Mouse (Mus musculus) intestine, postnatal 0 days (tissue): ENCODE measurements around the gene Stk32c. TPM values are rescaled to one million over a fixed set of nuclear protein-coding genes. Genes with fewer than 3 reads are reported as not detected.

Experiments used
- ATAC-seq: fragments of 200-750 bp; cut with Nextera tagmentation; 2 replicates; pipeline ENCODE4 v1.8.0; 2017; ENCODE audit warnings: mild to moderate bottlenecking, moderate TSS enrichment, moderate library complexity
- H3K27ac ChIP-seq: fragments of 300-500 bp; sonication (generic); 2 replicates; pipeline ENCODE4 v1.5.1; 2014; ENCODE audit warnings: mild to moderate bottlenecking, low read depth, low read length, moderate library complexity
- H3K27me3 ChIP-seq: fragments of 300-500 bp; sonication (generic); replicated peaks from 2 replicates; pipeline ENCODE4 v1.6.1; 2014; ENCODE audit warnings: low read length, mixed read lengths; ENCODE audit not compliant: control insufficient read depth, insufficient read depth
- H3K36me3 ChIP-seq: fragments of 300-500 bp; sonication (generic); 2 replicates; pipeline ENCODE4 v1.6.1; 2014; ENCODE audit warnings: mild to moderate bottlenecking, moderate library complexity; ENCODE audit not compliant: control insufficient read depth, insufficient read depth
- H3K4me1 ChIP-seq: fragments of 300-500 bp; sonication (generic); replicated peaks from 2 replicates; pipeline ENCODE4 v1.6.1; 2014; ENCODE audit warnings: antibody characterized with exemption, low read length, mixed read lengths; ENCODE audit not compliant: control insufficient read depth, insufficient read depth
- H3K4me2 ChIP-seq: fragments of 300-500 bp; sonication (generic); replicated peaks from 2 replicates; pipeline ENCODE4 v1.6.1; 2014; ENCODE audit warnings: low read depth, mild to moderate bottlenecking, moderate library complexity
- H3K4me3 ChIP-seq: fragments of 300-500 bp; sonication (generic); 2 replicates; pipeline ENCODE4 v1.5.1; 2014; ENCODE audit warnings: low read depth, low read length
- H3K9ac ChIP-seq: fragments of 300-500 bp; sonication (generic); 2 replicates; pipeline ENCODE4 v1.6.1; 2014; ENCODE audit warnings: mild to moderate bottlenecking, low read depth, low read length
- H3K9me3 ChIP-seq: fragments of 300-500 bp; sonication (generic); 2 replicates; pipeline ENCODE4 v1.6.1; 2016; ENCODE audit warnings: mixed run types; ENCODE audit not compliant: control insufficient read depth
- CTCF ChIP-seq: sonication (generic); IDR thresholded peaks from 2 replicates; pipeline ENCODE4 v1.5.1; 2016; ENCODE audit warnings: low read depth, mild to moderate bottlenecking, control low read depth, antibody characterized with exemption, moderate library complexity
- WGBS: fragments of 180-500 bp; shearing (Covaris S2); extraction: QIAGEN DNeasy Blood & Tissue Kit; methylation state at CpG from one replicate; pipeline ENCODE4 v1.1.7; 2014; 5-methylcytosine and 5-hydroxymethylcytosine counted together
- polyA plus RNA-seq: library from polyadenylated mRNA; unstranded; fragments of >200 nt; fragmentation: Nextera tagmentation; extraction: Ambion mirVana; gene quantifications from 2 replicates; pipeline ENCODE4 v1.2.1, GENCODE M21; 2015

Stk32c gene
- polyA plus RNA-seq, 1 experiment from 2014 or later: 0.07 TPM

- Histone ChIP-seq H3K9me3 (no peaks in the 10 kb centered on the region), H3K27ac (no peak overlapping the region), H3K27me3 (no peaks in the 10 kb centered on the region), H3K4me1 (no peaks in the 10 kb centered on the region), H3K4me2 (no peak overlapping the region), H3K9ac (no peak overlapping the region), H3K4me3 (no peak overlapping the region), H3K36me3 (no peaks in the 10 kb centered on the region)
- TF ChIP-seq CTCF: no peak
- no peak for ATAC-seq
- 78% methylated on average over 3 of the region's 3 CpGs for WGBS
These were observed 79.7 kb downstream of the Stk32c start for GRCm38 (mm10) chr7:139133446-139133845.

GRCm38 (mm10) chr7:139131538-139131937, 81.6 kb downstream of the Stk32c start:
- no peaks in the 10 kb centered on the region for H3K27me3 ChIP-seq
- H3K4me1 ChIP-seq: no peaks in the 10 kb centered on the region
- H3K36me3 ChIP-seq: no peaks in the 10 kb centered on the region
- 66% methylated on average over 8 of the region's 8 CpGs for WGBS
- H3K4me2 ChIP-seq: no peak overlapping the region
- ATAC-seq: no peak
- TF ChIP-seq CTCF: no peak
- no peak overlapping the region for H3K4me3 ChIP-seq
- no peak overlapping the region for H3K27ac ChIP-seq
- H3K9ac ChIP-seq: no peak overlapping the region
- H3K9me3 ChIP-seq: no peaks in the 10 kb centered on the region

- ATAC-seq: no peak
- WGBS: 22% methylated on average over 6 of the region's 6 CpGs
These were observed 82.7 kb downstream of the Stk32c start for GRCm38 (mm10) chr7:139130361-139130760.

GRCm38 (mm10) chr7:139128994-139129393, 84.1 kb downstream of the Stk32c start:
- Histone ChIP-seq H3K4me2 (no peak overlapping the region), H3K27ac (no peak overlapping the region), H3K4me3 (no peak overlapping the region), H3K36me3 (no peaks in the 10 kb centered on the region), H3K9me3 (no peaks in the 10 kb centered on the region), H3K9ac (no peak overlapping the region), H3K4me1 (no peaks in the 10 kb centered on the region), H3K27me3 (no peaks in the 10 kb centered on the region)
- ATAC-seq: no peak
- WGBS: 64% methylated on average over 4 of the region's 4 CpGs
- no peak for TF ChIP-seq CTCF

More at GRCm38 (mm10) chr7:139130361-139130760, 82.7 kb downstream of the Stk32c start:
- Histone ChIP-seq H3K36me3 (no peaks in the 10 kb centered on the region), H3K4me3 (no peak overlapping the region), H3K4me2 (no peak overlapping the region), H3K9ac (no peak overlapping the region), H3K27ac (no peak overlapping the region), H3K27me3 (no peaks in the 10 kb centered on the region), H3K4me1 (no peaks in the 10 kb centered on the region), H3K9me3 (no peaks in the 10 kb centered on the region)
- no peak for TF ChIP-seq CTCF

- no peak overlapping the region for H3K4me3 ChIP-seq
- 65% methylated on average over 7 of the region's 7 CpGs for WGBS
- no peak overlapping the region for H3K9ac ChIP-seq
- no peaks in the 10 kb centered on the region for H3K4me1 ChIP-seq
- no peaks in the 10 kb centered on the region for H3K27me3 ChIP-seq
- no peaks in the 10 kb centered on the region for H3K36me3 ChIP-seq
- H3K4me2 ChIP-seq: no peak overlapping the region
- H3K9me3 ChIP-seq: no peaks in the 10 kb centered on the region
- no peak for TF ChIP-seq CTCF
- ATAC-seq: no peak
- no peak overlapping the region for H3K27ac ChIP-seq
These were observed 86.6 kb downstream of the Stk32c start for GRCm38 (mm10) chr7:139126549-139126948.

GRCm38 (mm10) chr7:139125881-139126280, 87.2 kb downstream of the Stk32c start:
- Histone ChIP-seq H3K9me3 (no peaks in the 10 kb centered on the region), H3K9ac (no peak overlapping the region), H3K4me1 (no peaks in the 10 kb centered on the region), H3K4me2 (no peak overlapping the region), H3K4me3 (no peak overlapping the region), H3K36me3 (no peaks in the 10 kb centered on the region), H3K27me3 (no peaks in the 10 kb centered on the region), H3K27ac (no peak overlapping the region)
- TF ChIP-seq CTCF: no peak
- ATAC-seq: no peak
- WGBS: 77% methylated on average over 4 of the region's 4 CpGs

GRCm38 (mm10) chr7:139119775-139120153, 93.3 kb downstream of the Stk32c start:
- Histone ChIP-seq H3K9ac (no peak overlapping the region), H3K27ac (no peak overlapping the region), H3K4me3 (no peak overlapping the region), H3K4me1 (no peaks in the 10 kb centered on the region), H3K4me2 (no peak overlapping the region), H3K36me3 (no peaks in the 10 kb centered on the region), H3K27me3 (no peaks in the 10 kb centered on the region), H3K9me3 (no peaks in the 10 kb centered on the region)
- no peak for TF ChIP-seq CTCF
- WGBS: 45% methylated on average over 2 of the region's 2 CpGs
- no peak for ATAC-seq
